Mouse (Mus musculus) naive thymus-derived CD4-positive, alpha-beta T cell, adult 2 months (primary cell): Measurements from ENCODE around the gene Pitpnm3.
A peak's percentile ranks its signal among the peaks of the same experiment; 100 is the strongest.
"Not testable (repeated sequence)": the region's sequence is repeated elsewhere in the genome, so short reads cannot be mapped to it uniquely, and the experiment has no call there.

Experiments used
- DNase-seq: peaks from one replicate; pipeline ENCODE4 v3.0.0-alpha.2; 2011; ENCODE audit warnings: low read depth

The Pitpnm3 gene

GRCm38 (mm10) chr11:72135383-72136158, at the start of gene Pitpnm3:
Gene Pitpnm3 (minus strand): TSS chr11:72135778.
- DNase-seq, result no peak

- no peak for DNase-seq
Measured at GRCm38 (mm10) chr11:72184252-72184651, 48.7 kb upstream of the Pitpnm3 start.

GRCm38 (mm10) chr11:72181136-72181535, 45.6 kb upstream of the Pitpnm3 start:
- DNase-seq, result no peak

GRCm38 (mm10) chr11:72180556-72180955, 45.0 kb upstream of the Pitpnm3 start:
- no peak for DNase-seq

- no peak for DNase-seq
Measured at GRCm38 (mm10) chr11:72176553-72176952, 41.0 kb upstream of the Pitpnm3 start.

GRCm38 (mm10) chr11:72175966-72176365, 40.4 kb upstream of the Pitpnm3 start:
- no peak for DNase-seq

GRCm38 (mm10) chr11:72174721-72175120, 39.1 kb upstream of the Pitpnm3 start:
- no peak for DNase-seq

GRCm38 (mm10) chr11:72173506-72173905, 37.9 kb upstream of the Pitpnm3 start:
- no peak for DNase-seq

GRCm38 (mm10) chr11:72171906-72172305, 36.3 kb upstream of the Pitpnm3 start:
- not testable (repeated sequence) for DNase-seq

- no peak for DNase-seq
Measured at GRCm38 (mm10) chr11:72169871-72170270, 34.3 kb upstream of the Pitpnm3 start.

GRCm38 (mm10) chr11:72163198-72163597, 27.6 kb upstream of the Pitpnm3 start:
- no peak for DNase-seq

- no peak for DNase-seq
Measured at GRCm38 (mm10) chr11:72156624-72157023, 21.0 kb upstream of the Pitpnm3 start.

GRCm38 (mm10) chr11:72155981-72156428, 20.4 kb upstream of the Pitpnm3 start:
- DNase-seq, result no peak

- DNase-seq, result no peak
Measured at GRCm38 (mm10) chr11:72155186-72155980, 19.8 kb upstream of the Pitpnm3 start.

- DNase-seq, result no peak
Measured at GRCm38 (mm10) chr11:72153122-72153862, 17.7 kb upstream of the Pitpnm3 start.

- no peak for DNase-seq
Measured at GRCm38 (mm10) chr11:72151120-72151519, 15.5 kb upstream of the Pitpnm3 start.

GRCm38 (mm10) chr11:72147910-72148309, 12.3 kb upstream of the Pitpnm3 start:
- no peak for DNase-seq

- no peak for DNase-seq
Measured at GRCm38 (mm10) chr11:72145877-72146248, 10.3 kb upstream of the Pitpnm3 start.

GRCm38 (mm10) chr11:72145182-72145876, 9.8 kb upstream of the Pitpnm3 start:
- DNase-seq, result peak; percentile 15

GRCm38 (mm10) chr11:72142889-72143288, 7.3 kb upstream of the Pitpnm3 start:
- no peak for DNase-seq

- DNase-seq, result no peak
Measured at GRCm38 (mm10) chr11:72140198-72140597, 4.6 kb upstream of the Pitpnm3 start.
